Mouse (Mus musculus) G1E (cell line): Measurements from ENCODE around the gene Ppp3r1.

Experiments used
- CTCF ChIP-seq: IDR thresholded peaks from 2 replicates; pipeline ENCODE4 v1.5.1; 2012; ENCODE audit warnings: low read depth, low read length, inconsistent platforms, mixed read lengths
- GATA1 ChIP-seq: IDR thresholded peaks from 2 replicates; pipeline ENCODE4 v1.6.1; 2012; ENCODE audit warnings: borderline replicate concordance, low read length, inconsistent platforms, mixed read lengths

GRCm38 (mm10) chr11:17170938-17171729 is 12.1 kb downstream of the Ppp3r1 start:
- TF ChIP-seq CTCF (no peak), GATA1 (no peak)
